Mouse (Mus musculus): Measurements from ENCODE around the gene Mymk.

DNA sequence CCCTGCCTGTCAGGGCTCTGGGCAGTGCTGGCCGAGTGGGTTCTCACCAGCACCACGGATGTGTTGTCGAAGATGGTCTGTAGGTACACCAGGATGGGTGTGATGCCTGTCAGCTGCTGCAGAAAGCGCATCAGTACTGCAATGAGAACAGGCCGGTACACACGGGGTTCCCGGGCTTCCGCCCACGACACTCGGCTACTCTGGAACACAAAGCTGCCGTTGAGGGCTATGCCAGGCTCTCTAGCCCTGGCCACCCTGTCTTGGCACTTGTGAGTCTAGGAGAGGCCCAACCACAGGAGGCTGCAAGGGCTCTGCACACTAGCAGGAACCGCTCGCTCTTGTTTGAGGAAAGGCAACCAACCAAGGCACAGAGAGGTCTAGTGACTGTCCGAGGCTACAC, 47.8 kb downstream of the Mymk start:
- TF ChIP-seq MAX (IDR thresholded peaks at IDR 0.05; ENCODE audit: low read depth) = no peak
- TF ChIP-seq USF1 (IDR thresholded peaks at IDR 0.05; ENCODE audit: low read depth) = no peak
- no peak for TF ChIP-seq CEBPB (IDR thresholded peaks at IDR 0.05; ENCODE audit: insufficient read depth, poor library complexity, severe bottlenecking)
- TF ChIP-seq TCF12 (IDR thresholded peaks at IDR 0.05; ENCODE audit: insufficient read depth, poor library complexity, severe bottlenecking) = no peak
- TF ChIP-seq TCF3 (IDR thresholded peaks at IDR 0.05; ENCODE audit: insufficient read length, low read depth) = no peak
- no peak for TF ChIP-seq POLR2A (IDR thresholded peaks at IDR 0.05; ENCODE audit: insufficient read length, low read depth)
- peak; percentile 64 for TF ChIP-seq POLR2AphosphoS2 (IDR thresholded peaks at IDR 0.05; ENCODE audit: insufficient read length, low read depth)
- no peak for TF ChIP-seq MYOG (IDR thresholded peaks at IDR 0.05; ENCODE audit: control insufficient read depth in 1 of 3, insufficient read depth in 1 of 3, insufficient read length in 2 of 3, low read depth in 2 of 3)
- TF ChIP-seq MYOD1 (IDR thresholded peaks at IDR 0.05; ENCODE audit: control insufficient read depth in 1 of 3, insufficient read length in 2 of 3, low read depth in 2 of 3) = no peak
- no peak for TF ChIP-seq E2F4 (IDR thresholded peaks at IDR 0.05; ENCODE audit: insufficient read depth)
